Mouse (Mus musculus) lung, postnatal 25 days (tissue): ENCODE results near the gene Rai1.

Experiments used
- DNase-seq: peaks from one replicate; pipeline ENCODE4 v3.0.0; 2022; ENCODE audit warnings: low spot score

Gene Rai1

GRCm38 (mm10) chr11:60192534-60192933 lies 87.7 kb downstream of the Rai1 start:
- DNase-seq = no peak

GRCm38 (mm10) chr11:60193556-60193955 lies 88.7 kb downstream of the Rai1 start:
- DNase-seq = no peak

GRCm38 (mm10) chr11:60195108-60195507 lies 90.3 kb downstream of the Rai1 start:
- no peak for DNase-seq

- DNase-seq = no peak
These were observed 91.5 kb downstream of the Rai1 start for GRCm38 (mm10) chr11:60196344-60196743.

GRCm38 (mm10) chr11:60197998-60198619 lies 93.3 kb downstream of the Rai1 start:
- DNase-seq = no peak

GRCm38 (mm10) chr11:60198651-60199050 lies 93.8 kb downstream of the Rai1 start:
- no peak for DNase-seq

GRCm38 (mm10) chr11:60199702-60200184 lies 94.9 kb downstream of the Rai1 start:
- DNase-seq = peak; percentile 92

- DNase-seq = no peak
These were observed 95.6 kb downstream of the Rai1 start for GRCm38 (mm10) chr11:60200384-60200783.

- no peak for DNase-seq
These were observed 98.2 kb downstream of the Rai1 start for GRCm38 (mm10) chr11:60202710-60203638.

GRCm38 (mm10) chr11:60205026-60205425 lies 100.2 kb downstream of the Rai1 start:
- peak; percentile 87 for DNase-seq

- peak; percentile 54 for DNase-seq
These were observed 101.4 kb downstream of the Rai1 start for GRCm38 (mm10) chr11:60206207-60206606.

GRCm38 (mm10) chr11:60208201-60208600 lies 103.4 kb downstream of the Rai1 start:
- DNase-seq = no peak

- DNase-seq = no peak
These were observed 103.9 kb downstream of the Rai1 start for GRCm38 (mm10) chr11:60208712-60209111.

GRCm38 (mm10) chr11:60209217-60209932 lies 104.6 kb downstream of the Rai1 start:
- peak; percentile 75 for DNase-seq

- DNase-seq = no peak
These were observed 105.1 kb downstream of the Rai1 start for GRCm38 (mm10) chr11:60209933-60210249.

GRCm38 (mm10) chr11:60210305-60210724 lies 105.5 kb downstream of the Rai1 start:
- peak; percentile 96 for DNase-seq

- DNase-seq = no peak
These were observed 106.3 kb downstream of the Rai1 start for GRCm38 (mm10) chr11:60211152-60211551.

GRCm38 (mm10) chr11:60211761-60212160 lies 106.9 kb downstream of the Rai1 start:
- no peak for DNase-seq

GRCm38 (mm10) chr11:60213266-60213665 lies 108.5 kb downstream of the Rai1 start:
- no peak for DNase-seq

- no peak for DNase-seq
These were observed 111.9 kb downstream of the Rai1 start for GRCm38 (mm10) chr11:60216671-60217070.

- no peak for DNase-seq
These were observed 112.7 kb downstream of the Rai1 start for GRCm38 (mm10) chr11:60217467-60217866.

- DNase-seq = peak; percentile 55
These were observed 114.8 kb downstream of the Rai1 start for GRCm38 (mm10) chr11:60219609-60220008.
